Mouse (Mus musculus): ENCODE measurements around the gene Tead1.

Gene Tead1

DNA sequence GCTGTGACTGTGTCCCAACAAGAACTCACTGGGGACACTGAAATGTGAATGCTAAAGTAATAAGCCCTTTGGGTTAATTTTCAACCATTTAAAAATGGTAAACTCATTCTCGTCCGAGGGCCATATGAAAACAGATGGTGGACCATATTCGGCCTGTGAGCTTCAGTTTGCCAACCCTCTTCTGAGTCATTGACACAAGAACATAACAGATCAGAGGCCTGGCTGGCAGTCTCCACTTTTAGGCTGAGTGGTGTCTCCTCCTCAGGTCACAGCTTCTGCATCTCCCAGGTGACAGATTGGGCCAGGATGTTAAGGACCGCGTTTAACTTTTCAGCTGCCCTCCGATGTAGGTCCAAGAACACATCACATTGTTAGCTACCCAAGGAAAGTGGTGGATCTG, 37.6 kb downstream of the Tead1 start:
- in situ Hi-C loops (cut with MboI; ENCODE audit: low pct_unique_long_range_greater_than_20kb in 1 of 2, low sequenced_read_pairs in 2 of 2, unreplicated experiment in 1 of 2) = no loop called here

GRCm38 (mm10) chr7:112717676-112718075, 38.6 kb downstream of the Tead1 start:
- in situ Hi-C loops (cut with MboI; ENCODE audit: low pct_unique_long_range_greater_than_20kb in 1 of 2, low sequenced_read_pairs in 2 of 2, unreplicated experiment in 1 of 2) = no loop called here

DNA sequence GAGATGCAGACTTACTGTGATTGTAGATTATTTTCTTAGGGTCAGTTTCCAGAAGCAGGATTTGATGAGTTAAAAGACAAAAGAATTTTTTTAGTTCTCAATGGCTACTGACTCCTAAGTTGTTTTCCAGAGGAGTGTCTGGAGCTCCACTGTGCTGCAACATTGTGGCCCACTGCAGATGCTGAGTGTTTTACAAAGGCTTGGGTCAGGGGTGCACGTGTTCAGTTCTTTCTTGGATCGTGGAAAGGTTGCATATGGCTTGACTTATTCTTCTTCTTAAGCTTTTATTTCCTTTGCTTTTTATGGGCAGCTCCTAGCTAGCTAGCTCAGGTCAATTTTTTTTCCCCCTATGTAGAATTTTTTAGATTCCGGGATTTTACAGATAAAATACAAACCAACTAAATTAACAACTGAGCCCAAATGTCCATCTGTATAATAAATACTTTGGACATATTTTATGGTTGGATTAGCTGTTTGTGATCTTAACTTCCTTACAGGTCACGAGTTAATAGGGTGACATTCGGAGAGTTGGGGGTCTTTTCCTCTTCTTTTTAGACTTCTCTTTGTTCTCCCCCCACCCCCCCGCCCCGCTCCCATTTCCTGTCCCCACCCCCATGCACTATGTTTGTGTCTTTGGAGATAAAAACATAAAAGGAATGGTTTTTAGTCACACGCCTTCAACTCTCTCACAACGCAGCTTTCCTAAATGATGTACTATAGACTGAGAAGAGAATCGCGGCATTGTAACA, 40.5 kb downstream of the Tead1 start:
- in situ Hi-C loops (cut with MboI; ENCODE audit: low pct_unique_long_range_greater_than_20kb in 1 of 2, low sequenced_read_pairs in 2 of 2, unreplicated experiment in 1 of 2) = no loop called here

GRCm38 (mm10) chr7:112720143-112720988, 41.2 kb downstream of the Tead1 start:
- in situ Hi-C loops (cut with MboI; ENCODE audit: low pct_unique_long_range_greater_than_20kb in 1 of 2, low sequenced_read_pairs in 2 of 2, unreplicated experiment in 1 of 2) = no loop called here

DNA sequence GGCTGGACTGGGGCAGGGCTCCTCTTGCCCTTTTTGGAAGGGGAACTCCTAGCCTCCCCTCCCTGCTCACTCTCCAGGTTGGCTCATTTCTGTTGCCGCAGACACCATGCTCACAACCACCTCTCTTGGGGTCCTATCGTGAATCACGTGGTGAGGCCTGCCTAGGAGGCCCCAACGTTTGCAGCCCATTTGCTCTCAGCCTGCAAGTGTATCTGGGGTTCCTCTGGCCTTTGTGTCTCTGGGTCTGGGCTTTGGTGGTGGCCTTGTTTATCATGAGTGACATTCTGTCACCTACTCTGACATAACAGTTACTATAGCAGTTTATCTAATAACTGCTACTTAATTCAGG, 41.8 kb downstream of the Tead1 start:
- in situ Hi-C loops (cut with MboI; ENCODE audit: low pct_unique_long_range_greater_than_20kb in 1 of 2, low sequenced_read_pairs in 2 of 2, unreplicated experiment in 1 of 2) = no loop called here

DNA sequence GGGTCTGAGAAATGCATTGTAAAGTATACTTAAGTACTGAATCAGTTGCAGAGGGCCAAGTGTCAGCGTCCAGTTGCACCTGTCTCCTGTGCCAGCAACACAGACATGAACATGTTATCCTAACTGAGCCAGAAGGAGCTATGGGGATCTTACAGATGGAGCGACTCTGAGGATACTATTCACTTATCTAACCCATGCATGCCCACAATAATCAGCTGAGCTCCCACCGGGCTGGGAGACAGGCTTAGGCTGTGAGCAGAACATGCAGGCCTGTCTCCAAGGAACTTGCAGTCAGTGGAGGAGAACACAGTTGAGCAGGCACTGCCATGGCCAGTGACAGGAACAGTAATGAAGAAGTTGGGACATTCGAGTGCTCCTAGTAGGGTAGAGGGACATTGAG, 42.7 kb downstream of the Tead1 start:
- in situ Hi-C loops (cut with MboI; ENCODE audit: low pct_unique_long_range_greater_than_20kb in 1 of 2, low sequenced_read_pairs in 2 of 2, unreplicated experiment in 1 of 2) = no loop called here

GRCm38 (mm10) chr7:112728399-112728798, 49.3 kb downstream of the Tead1 start:
- in situ Hi-C loops (cut with MboI; ENCODE audit: low pct_unique_long_range_greater_than_20kb in 1 of 2, low sequenced_read_pairs in 2 of 2, unreplicated experiment in 1 of 2) = no loop called here

GRCm38 (mm10) chr7:112730209-112730608, 51.1 kb downstream of the Tead1 start:
- in situ Hi-C loops (cut with MboI; ENCODE audit: low pct_unique_long_range_greater_than_20kb in 1 of 2, low sequenced_read_pairs in 2 of 2, unreplicated experiment in 1 of 2) = no loop called here

DNA sequence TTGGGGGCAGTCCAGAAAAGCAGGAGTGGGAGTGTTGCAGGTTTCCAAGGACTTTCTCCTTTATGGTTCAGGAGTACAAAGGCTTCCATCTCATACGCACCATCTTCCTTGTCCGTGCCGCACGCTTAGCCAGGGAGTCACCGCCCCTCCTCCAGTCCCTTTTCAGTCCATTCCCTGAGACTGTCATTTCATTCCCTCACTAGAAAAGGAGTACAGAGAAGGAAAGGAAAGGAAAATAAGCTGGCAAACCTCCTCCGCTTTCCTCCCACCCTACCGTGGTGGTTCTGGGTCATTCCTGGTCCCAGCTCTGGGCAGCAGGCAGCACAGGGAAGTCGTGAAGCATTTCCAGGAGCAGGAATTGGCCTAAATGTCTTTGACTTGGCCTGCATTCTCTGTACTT, 52.5 kb downstream of the Tead1 start:
- in situ Hi-C loops (cut with MboI; ENCODE audit: low pct_unique_long_range_greater_than_20kb in 1 of 2, low sequenced_read_pairs in 2 of 2, unreplicated experiment in 1 of 2) = no loop called here

DNA sequence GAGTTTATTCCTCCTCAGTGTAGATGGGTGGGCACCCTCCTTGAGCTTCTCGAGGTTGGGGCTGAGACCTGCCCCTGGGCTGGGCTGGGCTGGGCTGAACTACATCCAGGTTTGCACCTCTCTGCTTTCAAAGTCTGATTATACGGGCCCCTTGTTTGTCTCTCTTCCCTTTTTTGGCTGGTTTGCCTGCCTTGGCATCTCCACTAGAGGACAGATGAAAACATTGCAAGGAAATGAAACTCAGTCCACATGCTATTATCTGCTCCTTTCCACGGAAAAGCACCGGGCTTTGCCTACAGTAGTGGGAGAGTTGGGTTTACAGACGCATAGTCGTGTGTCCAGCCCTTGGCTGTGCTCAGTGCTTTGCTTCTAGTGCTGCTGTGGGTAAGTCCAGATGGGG, 60.1 kb downstream of the Tead1 start:
- in situ Hi-C loops (cut with MboI; ENCODE audit: low pct_unique_long_range_greater_than_20kb in 1 of 2, low sequenced_read_pairs in 2 of 2, unreplicated experiment in 1 of 2) = no loop called here

DNA sequence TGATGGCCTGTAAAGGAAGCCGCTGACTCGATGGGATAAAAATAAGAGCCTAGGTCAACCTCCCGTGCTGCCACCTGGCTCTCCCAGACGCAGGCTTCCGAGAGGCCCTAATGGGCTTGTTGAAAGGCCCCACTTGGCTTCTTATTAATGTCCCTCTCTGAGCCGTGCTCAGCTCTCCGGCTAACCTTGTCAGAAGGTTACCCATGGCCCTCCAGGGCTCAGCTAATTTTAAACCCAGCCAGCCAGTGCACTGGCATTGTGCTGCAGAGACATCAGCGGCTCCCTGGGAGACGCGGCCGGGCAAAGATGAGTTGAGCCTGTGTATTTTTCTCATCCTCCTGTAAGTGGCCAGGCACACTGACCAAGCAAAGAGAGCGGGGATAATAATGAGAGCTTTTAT, 62.7 kb downstream of the Tead1 start:
- in situ Hi-C loops (cut with MboI; ENCODE audit: low pct_unique_long_range_greater_than_20kb in 1 of 2, low sequenced_read_pairs in 2 of 2, unreplicated experiment in 1 of 2) = no loop called here

GRCm38 (mm10) chr7:112743063-112743462, 63.9 kb downstream of the Tead1 start:
- in situ Hi-C loops (cut with MboI; ENCODE audit: low pct_unique_long_range_greater_than_20kb in 1 of 2, low sequenced_read_pairs in 2 of 2, unreplicated experiment in 1 of 2) = no loop called here

GRCm38 (mm10) chr7:112743621-112744395, 64.7 kb downstream of the Tead1 start:
- in situ Hi-C loops (cut with MboI; ENCODE audit: low pct_unique_long_range_greater_than_20kb in 1 of 2, low sequenced_read_pairs in 2 of 2, unreplicated experiment in 1 of 2) = no loop called here

DNA sequence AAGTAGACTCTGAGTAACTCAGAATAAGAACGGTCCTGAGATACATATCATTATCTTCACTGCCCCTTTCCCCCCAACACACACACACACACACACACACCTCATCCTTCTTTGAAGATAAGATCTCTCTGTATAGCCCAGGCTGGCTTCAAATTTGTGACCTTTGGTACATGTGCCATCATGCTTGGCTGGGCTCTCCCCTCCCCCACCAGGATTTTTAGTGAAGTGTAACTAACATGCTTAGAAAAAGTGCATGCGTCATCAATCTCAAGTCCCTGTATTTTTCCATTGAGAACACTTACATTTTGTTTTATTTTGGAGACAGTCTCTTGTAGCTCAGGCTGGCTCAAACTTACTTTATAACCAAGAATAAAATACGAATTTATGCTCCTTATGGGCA, 68.1 kb downstream of the Tead1 start:
- in situ Hi-C loops (cut with MboI; ENCODE audit: low pct_unique_long_range_greater_than_20kb in 1 of 2, low sequenced_read_pairs in 2 of 2, unreplicated experiment in 1 of 2) = no loop called here

DNA sequence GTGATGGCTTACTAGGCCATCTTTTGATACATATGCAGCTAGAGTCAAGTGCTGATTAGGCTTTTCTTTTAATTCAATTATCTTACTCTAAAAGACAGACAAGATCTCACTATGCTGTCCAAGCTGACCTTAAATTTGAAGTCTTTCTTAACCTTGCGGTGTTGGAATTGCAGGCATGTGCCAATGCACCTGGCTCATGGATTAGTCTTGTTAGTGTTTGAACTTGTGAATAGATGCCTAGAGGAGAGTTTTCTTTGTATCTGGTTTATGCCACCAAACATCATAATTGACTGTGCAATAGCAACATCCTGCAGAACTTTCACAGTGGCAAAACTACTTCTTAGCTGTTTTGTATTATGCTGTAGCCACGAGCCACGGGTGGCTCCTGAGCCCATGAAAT, 68.7 kb downstream of the Tead1 start:
- in situ Hi-C loops (cut with MboI; ENCODE audit: low pct_unique_long_range_greater_than_20kb in 1 of 2, low sequenced_read_pairs in 2 of 2, unreplicated experiment in 1 of 2) = no loop called here

DNA sequence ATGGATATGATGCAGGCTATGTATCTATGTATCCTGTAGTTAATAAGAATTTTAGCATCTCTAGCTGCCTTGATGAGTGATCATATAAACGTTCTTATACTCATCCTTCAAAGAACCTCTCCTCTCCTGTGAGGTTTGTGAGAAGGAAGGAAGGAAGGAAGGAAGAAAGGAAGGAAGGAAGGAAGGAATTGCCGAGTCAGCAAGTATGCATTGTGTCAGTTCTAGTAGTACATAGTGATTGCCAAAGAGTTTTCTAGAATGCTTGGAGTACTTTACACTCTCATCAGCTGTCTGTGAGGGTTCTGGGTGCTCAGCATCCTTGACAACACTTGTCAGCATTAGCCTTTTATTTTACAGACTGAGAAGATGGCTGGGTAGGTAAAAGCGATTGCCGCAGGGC, 69.2 kb downstream of the Tead1 start:
- in situ Hi-C loops (cut with MboI; ENCODE audit: low pct_unique_long_range_greater_than_20kb in 1 of 2, low sequenced_read_pairs in 2 of 2, unreplicated experiment in 1 of 2) = no loop called here

- in situ Hi-C loops (cut with MboI; ENCODE audit: low pct_unique_long_range_greater_than_20kb in 1 of 2, low sequenced_read_pairs in 2 of 2, unreplicated experiment in 1 of 2) = no loop called here
Measured at GRCm38 (mm10) chr7:112750101-112750500, 71.0 kb downstream of the Tead1 start.

- in situ Hi-C loops (cut with MboI; ENCODE audit: low pct_unique_long_range_greater_than_20kb in 1 of 2, low sequenced_read_pairs in 2 of 2, unreplicated experiment in 1 of 2) = no loop called here
Measured at GRCm38 (mm10) chr7:112752311-112752710, 73.2 kb downstream of the Tead1 start.

DNA sequence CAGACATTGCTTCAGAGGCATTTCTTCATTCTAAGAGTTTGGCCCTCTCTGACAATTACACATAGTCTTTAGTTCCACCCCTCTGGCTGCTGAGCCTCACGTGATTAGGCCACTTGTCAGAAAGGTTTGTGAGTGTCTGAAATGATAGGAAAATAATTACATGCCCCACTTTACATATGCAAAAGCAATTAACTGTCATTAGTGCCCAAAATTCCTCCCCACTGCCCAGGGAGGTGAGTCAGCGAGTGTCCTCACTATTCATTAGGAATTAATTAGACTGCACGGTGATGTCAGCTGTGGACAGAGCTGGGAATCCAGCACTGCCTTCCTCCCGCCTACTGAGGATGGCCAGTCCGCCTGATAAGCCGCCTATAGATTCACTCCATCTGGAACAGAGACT, 74.2 kb downstream of the Tead1 start:
- in situ Hi-C loops (cut with MboI; ENCODE audit: low pct_unique_long_range_greater_than_20kb in 1 of 2, low sequenced_read_pairs in 2 of 2, unreplicated experiment in 1 of 2) = no loop called here

Measured in mouse embryonic stem cell (cell line).